Mouse (Mus musculus): ENCODE measurements around the gene Ccdc60. TPM values are rescaled to one million over a fixed set of nuclear protein-coding genes. Genes with fewer than 3 reads are reported as not detected.

Gene Ccdc60
- total RNA-seq, 1 experiment from 2014 or later: not detected

DNA sequence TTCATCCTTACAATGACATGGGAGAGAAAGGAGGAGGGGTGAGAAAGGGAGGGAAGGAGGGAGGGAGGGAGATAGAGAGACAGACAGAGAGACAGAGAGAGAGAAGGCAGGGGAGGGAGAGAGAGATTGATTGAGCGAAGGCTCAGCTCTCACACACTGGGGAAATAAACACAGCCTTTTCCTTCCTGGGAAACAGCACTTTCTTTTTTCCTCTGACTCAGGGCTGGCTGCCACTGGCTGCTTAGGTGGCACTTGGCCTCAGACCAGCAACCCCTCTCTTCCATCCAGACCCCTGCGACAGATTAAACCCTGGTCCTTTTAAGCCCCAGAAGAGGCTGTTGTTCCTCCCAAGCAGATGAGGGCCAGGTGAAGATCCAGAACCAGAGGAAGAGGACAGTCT, 14.0 kb downstream of the Ccdc60 start:
- ATAC-seq (ENCODE audit: extremely low read depth, insufficient number of reproducible peaks, low FRiP score, poor library complexity, severe bottlenecking): no peak

DNA sequence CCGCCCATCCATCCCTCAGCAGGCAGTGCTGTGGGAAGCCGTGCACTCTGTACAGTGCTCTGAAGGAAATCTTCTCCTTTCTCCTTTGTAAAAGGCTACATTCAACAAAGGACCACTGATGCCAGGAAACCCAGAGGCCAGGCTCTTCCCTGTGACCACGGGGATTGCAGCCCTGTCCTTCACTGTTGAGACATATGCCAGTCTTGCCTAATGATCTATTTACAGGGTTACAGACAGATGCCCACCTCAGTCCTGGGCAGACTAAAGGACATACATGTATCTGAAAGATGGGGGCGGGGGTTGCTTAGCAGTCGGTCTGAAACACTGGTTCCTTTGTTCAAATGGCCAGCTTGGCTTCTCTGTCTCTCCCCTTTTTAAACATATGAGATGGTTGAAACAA, 14.4 kb downstream of the Ccdc60 start:
- ATAC-seq (ENCODE audit: extremely low read depth, insufficient number of reproducible peaks, low FRiP score, poor library complexity, severe bottlenecking): no peak

GRCm38 (mm10) chr5:116271511-116272227, 17.1 kb downstream of the Ccdc60 start:
- no peak for ATAC-seq (ENCODE audit: extremely low read depth, insufficient number of reproducible peaks, low FRiP score, poor library complexity, severe bottlenecking)

- ATAC-seq (ENCODE audit: extremely low read depth, insufficient number of reproducible peaks, low FRiP score, poor library complexity, severe bottlenecking): no peak
These were observed 19.3 kb downstream of the Ccdc60 start for GRCm38 (mm10) chr5:116269212-116270145.

GRCm38 (mm10) chr5:116262689-116263088, 26.1 kb downstream of the Ccdc60 start:
- ATAC-seq (ENCODE audit: extremely low read depth, insufficient number of reproducible peaks, low FRiP score, poor library complexity, severe bottlenecking): no peak

DNA sequence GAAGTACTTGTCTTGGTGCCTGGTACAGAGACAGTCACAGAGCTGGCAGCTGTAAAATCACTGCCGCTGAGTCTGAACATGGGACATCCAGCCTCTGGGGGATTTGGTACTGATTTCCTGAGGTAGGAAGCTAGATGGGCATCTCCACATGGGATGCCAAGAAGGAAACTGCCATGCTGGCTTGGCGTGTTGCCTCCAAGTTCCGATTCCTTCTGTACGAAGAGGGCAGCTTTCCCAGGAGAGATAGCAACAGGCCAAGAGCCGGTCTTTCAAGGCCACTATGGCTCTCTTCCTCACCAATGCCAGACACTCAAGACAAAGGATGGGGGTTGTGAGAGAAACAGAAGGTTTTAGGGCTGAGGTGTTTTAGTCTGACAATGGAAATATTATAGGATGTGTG, 26.8 kb downstream of the Ccdc60 start:
- ATAC-seq (ENCODE audit: extremely low read depth, insufficient number of reproducible peaks, low FRiP score, poor library complexity, severe bottlenecking): no peak

DNA sequence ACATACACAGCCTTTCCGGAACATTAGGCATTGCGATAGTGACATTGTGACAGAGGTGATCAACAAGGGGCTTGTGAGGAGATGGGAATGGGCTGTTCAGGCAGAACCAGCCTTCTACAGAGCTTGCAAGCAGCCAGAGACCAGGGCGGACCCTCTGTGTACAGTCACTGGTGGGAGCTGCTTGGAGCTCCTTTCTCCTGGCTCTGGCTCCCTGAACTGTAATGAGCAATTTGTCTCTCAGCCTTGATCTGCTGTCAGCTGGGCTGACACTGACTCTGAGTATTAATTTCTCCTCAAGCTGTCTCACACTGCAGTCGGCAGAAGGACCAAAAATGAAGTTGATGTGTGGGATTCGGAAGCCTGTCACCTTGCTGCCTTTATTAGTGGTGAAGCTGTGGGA, 28.4 kb downstream of the Ccdc60 start:
- no peak for ATAC-seq (ENCODE audit: extremely low read depth, insufficient number of reproducible peaks, low FRiP score, poor library complexity, severe bottlenecking)

DNA sequence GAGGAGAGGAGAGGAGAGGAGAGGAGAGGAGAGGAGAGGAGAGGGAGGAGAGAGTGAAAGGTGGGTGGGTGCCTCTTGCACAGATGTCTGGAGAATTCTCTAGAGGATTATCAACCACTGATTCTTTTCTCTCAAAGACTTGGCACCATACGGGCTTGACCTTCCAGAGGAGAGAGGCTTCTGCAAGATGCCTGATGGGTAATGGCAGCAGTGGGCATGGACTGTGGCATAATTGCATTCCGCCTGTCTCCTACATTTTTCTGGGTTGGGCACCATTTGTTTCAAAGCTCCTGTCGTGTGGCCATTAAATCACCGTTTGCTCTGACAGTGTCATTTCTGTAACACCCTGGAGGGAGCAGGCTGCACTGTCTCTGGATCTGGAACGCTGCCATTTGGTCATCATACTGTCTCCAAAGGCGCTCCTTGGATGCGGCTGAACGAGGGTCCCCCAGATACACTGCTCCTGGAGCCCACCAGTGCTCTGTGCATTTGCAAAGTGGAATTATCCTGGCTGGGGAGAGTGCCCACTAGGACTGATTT, 30.4 kb downstream of the Ccdc60 start:
- no peak for ATAC-seq (ENCODE audit: extremely low read depth, insufficient number of reproducible peaks, low FRiP score, poor library complexity, severe bottlenecking)

DNA sequence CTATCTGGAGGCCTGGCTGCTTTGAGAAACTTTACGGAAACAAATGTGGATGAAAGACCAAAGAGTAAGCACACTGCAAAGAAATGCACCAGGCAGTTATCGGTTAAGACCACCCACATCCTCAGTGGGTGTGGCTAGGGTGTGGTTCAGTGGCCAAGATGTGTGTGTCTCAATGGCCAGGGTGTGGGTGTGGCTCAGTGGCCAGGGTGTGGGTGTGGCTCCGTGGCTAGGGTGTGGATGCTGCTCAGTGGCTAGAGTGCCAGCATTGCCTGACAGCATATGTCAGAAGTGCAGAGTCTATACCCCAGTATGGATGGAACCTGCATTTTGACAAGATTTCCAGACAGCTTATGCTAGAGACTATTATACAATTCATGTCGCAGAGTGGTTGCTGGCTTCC, 34.9 kb downstream of the Ccdc60 start:
- ATAC-seq (ENCODE audit: extremely low read depth, insufficient number of reproducible peaks, low FRiP score, poor library complexity, severe bottlenecking): no peak

DNA sequence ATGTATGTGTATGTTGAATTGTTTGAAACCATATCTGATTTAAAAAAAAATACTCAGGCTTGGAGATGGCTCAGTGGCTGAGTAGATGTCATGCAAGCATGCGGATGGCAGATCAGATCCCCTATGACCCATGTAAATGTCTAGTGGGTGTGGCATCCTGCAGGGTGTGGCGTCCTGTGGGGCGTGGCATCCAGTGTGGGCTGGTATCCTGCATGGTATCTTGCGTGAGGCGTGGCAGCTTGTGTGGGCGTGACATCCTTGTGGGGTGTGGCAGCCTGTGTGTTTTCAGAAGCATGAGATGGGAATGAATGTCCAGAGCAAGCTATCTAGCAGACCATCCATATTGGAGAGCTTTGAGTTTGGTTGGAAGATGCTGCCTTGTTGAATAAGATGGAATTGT, 36.6 kb downstream of the Ccdc60 start:
- no peak for ATAC-seq (ENCODE audit: extremely low read depth, insufficient number of reproducible peaks, low FRiP score, poor library complexity, severe bottlenecking)

DNA sequence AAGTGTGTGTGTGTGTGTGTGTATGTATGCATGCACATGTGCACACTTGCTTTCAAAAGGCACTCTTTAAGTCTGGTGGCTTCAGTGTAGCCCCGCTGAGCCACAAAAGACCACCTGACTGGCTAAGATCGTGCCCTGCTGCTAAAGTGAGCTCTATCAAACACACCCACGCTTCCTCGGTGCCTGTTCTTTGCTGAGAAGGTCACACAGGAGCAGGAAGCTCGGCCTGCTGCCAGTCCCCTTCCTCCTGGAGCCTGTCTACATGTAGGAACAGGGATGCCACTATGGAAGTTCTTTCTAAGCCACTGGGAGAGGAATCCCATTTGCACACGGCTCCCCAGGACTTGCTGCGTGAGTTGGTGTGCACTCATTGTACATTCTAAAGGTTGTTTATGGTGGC, 42.1 kb downstream of the Ccdc60 start:
- no peak for ATAC-seq (ENCODE audit: extremely low read depth, insufficient number of reproducible peaks, low FRiP score, poor library complexity, severe bottlenecking)

DNA sequence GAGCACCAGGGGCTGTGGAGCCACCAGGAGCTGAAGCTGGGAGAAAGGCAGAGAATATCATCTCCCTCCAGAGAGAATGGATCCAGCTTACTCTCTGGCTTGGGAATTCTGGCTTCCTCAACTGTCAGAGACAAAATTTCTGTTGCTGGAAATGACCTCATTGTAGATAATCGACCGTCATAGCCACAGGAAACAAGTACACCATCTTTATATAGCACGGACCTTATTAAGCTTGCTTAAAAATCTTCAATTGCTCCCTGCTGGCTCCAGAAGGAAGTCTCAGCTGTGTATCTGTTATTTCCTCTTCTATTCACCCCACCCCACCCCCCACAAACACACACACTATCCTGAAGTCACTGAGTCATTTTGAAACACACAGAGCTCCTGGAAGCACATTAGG, 44.3 kb downstream of the Ccdc60 start:
- ATAC-seq (ENCODE audit: extremely low read depth, insufficient number of reproducible peaks, low FRiP score, poor library complexity, severe bottlenecking): no peak

DNA sequence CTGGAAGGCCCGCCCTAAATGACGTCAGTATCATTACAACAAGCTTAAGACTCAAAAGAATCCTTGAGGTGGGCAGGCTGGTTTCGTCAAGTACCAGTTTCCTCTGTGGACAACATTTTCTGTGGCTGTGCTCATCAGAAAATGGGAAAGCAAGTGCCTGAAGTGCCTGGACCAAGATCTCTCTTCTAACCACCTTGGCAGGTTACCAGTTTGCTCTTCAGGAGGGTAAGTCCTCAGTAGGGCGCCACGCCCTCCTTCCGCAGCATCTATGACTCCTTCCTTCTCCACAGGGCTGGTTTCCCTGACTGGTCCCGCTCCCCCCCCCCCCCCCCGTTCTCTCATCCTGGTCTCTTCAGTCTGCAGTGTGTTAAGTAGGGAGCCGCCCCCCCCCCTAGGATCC, 45.2 kb downstream of the Ccdc60 start:
- no peak for ATAC-seq (ENCODE audit: extremely low read depth, insufficient number of reproducible peaks, low FRiP score, poor library complexity, severe bottlenecking)

GRCm38 (mm10) chr5:116231841-116232643, 56.7 kb downstream of the Ccdc60 start:
- no peak for ATAC-seq (ENCODE audit: extremely low read depth, insufficient number of reproducible peaks, low FRiP score, poor library complexity, severe bottlenecking)

DNA sequence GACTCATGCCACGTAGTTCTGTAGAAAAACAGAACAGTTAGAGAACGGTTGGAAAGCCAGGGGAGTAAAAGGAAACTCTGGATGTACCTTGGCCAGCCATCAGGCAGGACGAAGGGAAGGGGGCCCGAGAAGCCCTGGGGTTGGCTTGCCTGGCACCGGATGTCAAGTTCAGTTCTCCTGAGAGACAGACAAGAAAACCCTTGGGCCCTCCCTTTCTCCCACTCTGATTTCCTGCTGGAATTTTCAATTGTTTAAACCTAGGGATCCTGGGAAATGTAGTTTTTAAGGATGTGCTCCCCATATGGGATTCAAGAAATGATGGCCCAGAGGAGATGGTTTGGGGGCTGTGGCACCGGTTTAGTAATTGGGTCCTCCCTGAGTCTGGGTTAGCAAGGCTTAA, 60.4 kb downstream of the Ccdc60 start:
- ATAC-seq (ENCODE audit: extremely low read depth, insufficient number of reproducible peaks, low FRiP score, poor library complexity, severe bottlenecking): no peak

- ATAC-seq (ENCODE audit: extremely low read depth, insufficient number of reproducible peaks, low FRiP score, poor library complexity, severe bottlenecking): no peak
These were observed 64.8 kb downstream of the Ccdc60 start for GRCm38 (mm10) chr5:116224023-116224422.

DNA sequence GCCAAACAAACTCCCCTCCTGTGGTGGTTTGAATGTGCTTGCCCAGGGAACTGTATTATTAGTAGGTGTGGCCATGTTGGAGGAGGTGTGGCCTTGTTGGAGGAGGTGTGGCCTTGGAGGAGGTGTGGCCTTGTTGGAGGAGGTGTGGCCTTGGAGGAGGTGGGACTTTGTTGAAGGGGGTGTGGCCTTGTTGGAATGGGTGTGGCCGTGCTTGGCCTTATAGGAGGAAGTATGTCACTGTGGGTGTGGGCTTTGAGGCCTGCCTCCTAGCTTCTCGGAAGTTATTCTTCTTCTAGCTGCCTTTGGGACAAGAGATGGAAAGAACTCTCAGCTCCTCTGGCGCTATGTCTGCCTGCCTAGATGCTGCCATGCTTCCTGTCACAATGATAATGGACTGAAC, 66.9 kb downstream of the Ccdc60 start:
- ATAC-seq (ENCODE audit: extremely low read depth, insufficient number of reproducible peaks, low FRiP score, poor library complexity, severe bottlenecking): no peak

GRCm38 (mm10) chr5:116219288-116219687, 69.5 kb downstream of the Ccdc60 start:
- no peak for ATAC-seq (ENCODE audit: extremely low read depth, insufficient number of reproducible peaks, low FRiP score, poor library complexity, severe bottlenecking)

GRCm38 (mm10) chr5:116212706-116213105, 76.1 kb downstream of the Ccdc60 start:
- no peak for ATAC-seq (ENCODE audit: extremely low read depth, insufficient number of reproducible peaks, low FRiP score, poor library complexity, severe bottlenecking)

All from neutrophil, adult 5-6 weeks (primary cell).